In the genomic region with DNA sequence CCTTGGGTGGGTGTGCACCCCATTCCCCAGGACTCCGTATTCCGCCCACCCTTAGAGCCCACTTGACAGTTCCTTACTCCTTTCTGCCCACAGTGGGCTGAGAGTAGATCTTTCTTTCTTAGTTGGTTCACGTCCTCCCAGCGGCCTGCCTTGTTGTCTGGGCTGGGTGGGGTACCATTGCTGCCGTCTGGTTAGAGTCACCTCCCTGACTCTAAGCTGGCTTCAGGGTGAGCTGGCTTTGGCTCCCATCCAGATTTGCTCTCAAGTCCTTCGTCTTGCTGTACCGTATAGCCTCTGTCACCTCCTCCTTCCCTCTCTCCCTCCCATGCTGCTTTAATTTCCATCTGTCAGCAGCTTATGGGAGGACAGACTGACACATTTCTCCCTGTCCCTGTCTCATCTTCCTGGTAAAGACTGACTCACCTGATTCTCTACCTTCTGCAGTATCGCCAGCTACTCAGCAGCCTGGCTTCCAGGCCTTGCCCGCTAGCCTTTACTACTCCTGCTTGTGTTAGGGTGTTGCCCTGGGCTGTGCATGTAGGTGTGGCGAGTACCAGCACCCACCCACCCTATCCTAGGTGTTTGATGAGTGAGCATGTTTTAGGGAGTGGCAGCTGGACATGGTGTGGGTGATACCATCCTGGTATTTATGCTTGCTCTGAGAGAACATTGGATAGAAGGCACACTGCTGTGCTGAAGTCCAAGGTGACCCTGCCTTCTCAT, we compare ENCODE assay signal across 16 mouse cellular contexts. TPM values are rescaled to one million over a fixed set of nuclear protein-coding genes. Genes with fewer than 3 reads are reported as not detected.
A peak's percentile ranks its signal among the peaks of the same experiment; 100 is the strongest.
DNase-seq lines count a peak whose midpoint lies in the region; ATAC-seq and TF ChIP-seq lines count a peak whose summit lies in the region.
"Had no signal": no experiment of that assay in that cellular context is flagged by ENCODE, and none has a peak within 500 bp of the region (broad histone marks: within the 10 kb centered on the region; RNA-seq: fewer than 3 reads in every experiment).

No protein-coding gene starts in this region.

- H3K4me1 ChIP-seq in intestine, embryonic 15.5 days (replicated peaks), result peaks cover 37% of the 10 kb centered on the region
- H3K4me1 ChIP-seq: midbrain, embryonic 12.5 days; neural tube, embryonic 12.5 days had no signal

- no peak overlapping the region for H3K4me2 ChIP-seq in intestine, embryonic 15.5 days (replicated peaks)
- H3K4me2 ChIP-seq: heart, embryonic 11.5 days; liver, embryonic 15.5 days; midbrain, embryonic 12.5 days; neural tube, embryonic 12.5 days had no signal

- 52% methylated on average over 10 of the region's 10 CpGs for WGBS in intestine, embryonic 15.5 days

- TF ChIP-seq CTCF in left cerebral cortex, adult 2 months (IDR thresholded peaks at IDR 0.05), result no peak

- intact Hi-C loops in left cerebral cortex, adult 2 months (cut with DNase I), result no loop called here
- intact Hi-C loops in left cerebral cortex, postnatal 14 days (cut with DNase I), result no loop called here
- intact Hi-C loops in heart, postnatal 14 days (cut with DNase I), result no loop called here

- no peak for DNase-seq in left cerebral cortex, adult 2 months (ENCODE audit: extremely low spot score in 1 of 2, low spot score in 2 of 2)
- DNase-seq in left cerebral cortex, postnatal 14 days (ENCODE audit: low spot score in 2 of 2), result no peak
- DNase-seq in retina, postnatal 1 day, result peak; percentile 32
- DNase-seq in retina, embryonic 14.5 days (ENCODE audit: low spot score), result no peak
- no peak for DNase-seq in heart, postnatal 14 days
- DNase-seq in thymus, postnatal 10 days (ENCODE audit: low spot score in 2 of 2), result no peak
- DNase-seq: adrenal gland, adult 8-10 months; cerebellum, adult 11 months; kidney, adult 8-10 months; right cerebral cortex, adult 18-20 months had no signal

- peak; percentile 59 for ATAC-seq in intestine, embryonic 15.5 days

- H3K27ac ChIP-seq in left cerebral cortex, adult 2 months, result peak overlapping the region; percentile 76
- no peak overlapping the region; the same call in 1 of the 2 replicates for H3K27ac ChIP-seq in intestine, embryonic 15.5 days
- H3K27ac ChIP-seq: liver, embryonic 15.5 days; midbrain, embryonic 12.5 days; neural tube, embryonic 12.5 days had no signal

- no peaks in the 10 kb centered on the region for H3K9me3 ChIP-seq in intestine, embryonic 15.5 days
- H3K9me3 ChIP-seq: liver, embryonic 15.5 days; midbrain, embryonic 12.5 days; neural tube, embryonic 12.5 days had no signal

- H3K4me3 ChIP-seq in left cerebral cortex, adult 2 months, result no peak overlapping the region
- no peak overlapping the region for H3K4me3 ChIP-seq in intestine, embryonic 15.5 days (replicated peaks)
- H3K4me3 ChIP-seq: liver, embryonic 15.5 days; midbrain, embryonic 12.5 days; neural tube, embryonic 12.5 days had no signal

- peaks cover 11% of the 10 kb centered on the region; the same call in 1 of the 2 replicates for H3K36me3 ChIP-seq in intestine, embryonic 15.5 days
- H3K36me3 ChIP-seq: liver, embryonic 15.5 days had no signal

- H3K27me3 ChIP-seq in intestine, embryonic 15.5 days (replicated peaks), result no peaks in the 10 kb centered on the region
- H3K27me3 ChIP-seq: liver, embryonic 15.5 days; midbrain, embryonic 12.5 days; neural tube, embryonic 12.5 days had no signal

- no peak overlapping the region for H3K9ac ChIP-seq in intestine, embryonic 15.5 days
- H3K9ac ChIP-seq: liver, embryonic 15.5 days; midbrain, embryonic 12.5 days; neural tube, embryonic 12.5 days had no signal

RNA-seq across cellular contexts. Expression of gene Tnks1bp1, which starts 20.2 kb away (rescaled TPM):
- 100 to 1,000 TPM; 130 to 148 TPM for total RNA-seq in left cerebral cortex, adult 2 months (2021)
- 100 to 1,000 TPM in 1 of 2 experiments, 10 to 100 TPM in 1; 88.5 to 102 TPM for total RNA-seq in left cerebral cortex, postnatal 14 days (2021)
- polyA plus RNA-seq in intestine, embryonic 15.5 days (2015; fragmentation: Nextera tagmentation; extraction: Ambion mirVana), result 35.2 and 35.5 TPM in 2 replicates
- 10 to 100 TPM; 84.7 to 87.5 TPM for total RNA-seq in heart, postnatal 14 days (2021)

RNA-seq across cellular contexts. Expression of gene P2rx3, which starts 30.8 kb away (rescaled TPM):
- 1 to 10 TPM; 2.0 to 2.6 TPM for total RNA-seq in left cerebral cortex, adult 2 months (2021)
- total RNA-seq in left cerebral cortex, postnatal 14 days (2021), result 1 to 10 TPM; 1.4 to 2.0 TPM
- polyA plus RNA-seq in intestine, embryonic 15.5 days (2015; fragmentation: Nextera tagmentation; extraction: Ambion mirVana), result 1.0 and 1.4 TPM in 2 replicates
- total RNA-seq in heart, postnatal 14 days (2021), result under 1 TPM; 0.14 to 0.24 TPM
- total RNA-seq: hematopoietic stem cell, adult 5-6 weeks had no signal

RNA-seq across cellular contexts. Expression of gene Ssrp1, which starts 31.0 kb away (rescaled TPM):
- total RNA-seq in left cerebral cortex, adult 2 months (2021), result 100 to 1,000 TPM; 106 to 111 TPM
- 10 to 100 TPM; 88.8 to 93.6 TPM for total RNA-seq in left cerebral cortex, postnatal 14 days (2021)
- 256 and 258 TPM in 2 replicates for polyA plus RNA-seq in intestine, embryonic 15.5 days (2015; fragmentation: Nextera tagmentation; extraction: Ambion mirVana)
- 10 to 100 TPM; 43.7 to 46.1 TPM for total RNA-seq in heart, postnatal 14 days (2021)
